Mouse (Mus musculus) stomach, postnatal 0 days (tissue): Measurements from ENCODE around the gene Apbb1ip.

Experiments used
- CTCF ChIP-seq: IDR thresholded peaks from 2 replicates; pipeline ENCODE4 v1.5.1; 2016; ENCODE audit warnings: antibody characterized with exemption, low read depth, mild to moderate bottlenecking, moderate library complexity
- EP300 ChIP-seq: optimal IDR thresholded peaks from 2 replicates; pipeline ENCODE3; 2016; ENCODE audit warnings: antibody characterized with exemption

GRCm38 (mm10) chr2:22747941-22748340, 26.0 kb upstream of the Apbb1ip start:
- TF ChIP-seq EP300 (no peak), CTCF (no peak)
